Mouse (Mus musculus) left cerebral cortex, postnatal 10 days (tissue): ENCODE measurements around the gene Agap1. TPM values are rescaled to one million over a fixed set of nuclear protein-coding genes. Genes with fewer than 3 reads are reported as not detected.

Source experiments
- DNase-seq, 2 experiments: peaks; one replicate each; pipeline ENCODE4 v3.0.0; 2021 to 2022; ENCODE audit warnings: low spot score in 2 of 2, mixed read lengths in 1 of 2; ENCODE audit errors: extremely low spot score in 1 of 2
- intact Hi-C: fragments of 180-260 bp; cut with DNase I; formaldehyde crosslinking; loops from one replicate; pipeline ENCODE4 v1.15.1; 2025
- total RNA-seq, 2 experiments: library from RNA; stranded (reverse); gene quantifications; 2 replicates each; pipeline ENCODE4 v1.2.3; 2021

Agap1 gene
- total RNA-seq, 2 experiments from 2014 or later = 300 to 303 TPM

DNA sequence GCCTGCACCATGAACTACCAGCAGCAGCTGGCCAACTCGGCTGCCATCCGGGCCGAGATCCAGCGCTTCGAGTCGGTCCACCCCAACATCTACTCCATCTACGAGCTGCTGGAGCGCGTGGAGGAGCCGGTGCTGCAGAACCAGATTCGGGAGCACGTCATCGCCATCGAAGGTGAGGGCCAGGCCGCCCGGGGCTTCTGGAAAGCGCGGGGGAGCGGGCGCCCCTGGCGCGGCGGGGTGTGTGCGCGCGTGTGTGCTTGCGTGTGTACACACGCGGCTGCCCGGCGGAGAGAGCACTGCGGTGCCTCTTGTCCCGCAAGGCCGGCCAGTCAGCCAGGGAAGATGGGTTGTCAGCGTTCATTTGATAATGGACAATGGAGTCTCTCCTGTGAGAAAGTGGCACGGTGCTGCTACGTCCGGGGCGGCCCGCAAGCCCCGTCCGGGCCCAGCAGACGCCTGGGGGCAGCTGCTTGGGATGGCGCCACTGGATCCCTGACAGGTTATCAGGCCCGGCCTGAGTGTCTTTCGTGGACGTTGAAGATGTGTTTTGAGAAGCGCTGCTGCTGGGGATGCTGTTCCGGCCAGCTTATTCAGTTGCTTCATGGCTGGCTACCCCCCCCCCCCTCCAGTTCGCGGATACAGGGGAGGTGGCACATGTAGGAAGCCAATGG lies 950 bp downstream of the Agap1 start:
- peak in 1 of 2 experiments; percentile 65 for DNase-seq
- intact Hi-C loops = loop anchor here (5.0 kb wide), 1 partner anchor 67 kb away; no protein-coding TSS in a partner anchor

DNA sequence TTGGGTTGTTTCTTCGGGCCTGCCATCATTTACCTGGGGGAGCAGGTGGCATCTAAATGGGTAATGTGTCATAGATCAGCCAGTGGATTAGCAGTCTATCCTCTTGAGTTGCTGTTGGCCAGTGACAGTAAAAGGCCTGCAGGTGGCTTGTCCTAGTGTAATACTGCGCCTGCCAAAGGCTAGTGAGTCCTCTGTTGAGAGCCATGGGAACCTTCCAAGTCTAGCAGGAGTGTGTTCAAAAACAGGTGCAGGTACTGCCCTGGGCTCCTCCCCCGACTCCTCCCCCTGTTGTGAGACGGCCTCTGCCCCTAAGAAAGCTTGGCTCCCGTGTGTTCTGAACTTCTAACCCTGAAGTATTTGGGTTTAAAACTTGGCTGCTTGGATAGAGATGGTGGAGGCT lies 1.9 kb downstream of the Agap1 start:
- no peak for DNase-seq
- intact Hi-C loops = loop anchor here (5.0 kb wide), 1 partner anchor 66 kb away; no protein-coding TSS in a partner anchor

DNA sequence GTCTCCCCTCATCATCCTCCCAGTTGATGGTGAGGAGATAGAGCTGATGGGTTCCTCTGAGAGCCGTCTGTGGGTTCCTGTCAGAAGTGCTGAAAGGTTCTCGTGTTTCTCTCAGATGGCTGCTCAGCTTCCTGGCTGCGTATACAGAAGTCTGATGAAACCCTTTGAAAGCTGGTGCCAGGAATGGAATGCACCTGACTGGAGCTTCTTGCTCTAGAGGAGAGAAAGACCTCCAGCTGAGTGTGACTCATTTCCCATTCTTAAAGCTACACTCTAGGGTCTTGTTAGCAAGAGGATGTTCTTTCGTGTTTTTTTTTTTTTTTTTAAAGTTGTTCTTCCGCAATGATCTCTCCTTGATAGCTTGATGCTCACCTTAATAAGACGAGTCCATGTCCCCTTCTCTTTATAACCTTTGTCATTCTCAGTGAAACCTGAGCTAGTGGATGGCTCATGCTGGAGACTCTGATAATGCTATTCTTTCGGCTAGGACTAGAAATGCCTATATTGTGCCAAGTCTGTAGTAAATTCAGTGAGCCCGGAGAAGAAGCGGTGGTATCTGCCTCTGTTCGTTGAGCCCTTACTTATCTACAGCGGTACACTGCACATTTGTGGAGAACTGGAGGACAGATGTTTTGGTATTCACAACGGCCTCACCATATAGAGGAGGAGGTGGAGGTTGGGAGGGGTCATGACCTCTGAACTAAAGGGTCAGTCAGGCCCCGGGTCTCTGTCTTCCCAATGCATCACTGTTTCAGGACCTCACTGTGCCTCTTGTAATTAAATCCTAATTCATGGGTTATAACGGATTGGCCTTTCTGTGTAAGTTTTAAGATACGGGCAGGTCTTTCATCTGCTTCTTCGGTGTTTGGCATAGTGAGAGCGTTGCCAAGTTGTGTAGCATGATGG lies 2.8 kb downstream of the Agap1 start:
- no peak for DNase-seq
- intact Hi-C loops = loop anchor here (5.0 kb wide), 1 partner anchor 65 kb away; no protein-coding TSS in a partner anchor

DNA sequence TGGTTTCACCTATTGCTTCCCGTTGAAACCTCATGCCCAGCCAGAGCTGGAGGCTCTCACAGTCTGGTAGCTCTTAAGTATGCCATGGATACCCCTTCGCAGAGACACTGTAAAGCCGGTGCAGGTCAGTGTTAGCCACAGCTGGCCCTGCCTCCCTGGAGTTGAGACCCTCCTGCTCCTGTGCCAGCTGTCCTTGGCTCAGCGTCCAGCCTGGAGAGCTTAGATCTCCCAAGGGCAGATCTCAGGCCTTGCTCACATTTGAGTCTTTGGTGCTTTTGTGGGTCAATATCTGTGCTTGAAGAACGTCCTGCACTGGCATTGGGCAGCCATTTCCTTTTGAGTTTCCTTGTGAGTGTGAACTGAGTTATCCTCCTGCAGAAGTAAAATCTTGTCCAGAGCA lies 7.3 kb downstream of the Agap1 start:
- intact Hi-C loops = no loop called here

DNA sequence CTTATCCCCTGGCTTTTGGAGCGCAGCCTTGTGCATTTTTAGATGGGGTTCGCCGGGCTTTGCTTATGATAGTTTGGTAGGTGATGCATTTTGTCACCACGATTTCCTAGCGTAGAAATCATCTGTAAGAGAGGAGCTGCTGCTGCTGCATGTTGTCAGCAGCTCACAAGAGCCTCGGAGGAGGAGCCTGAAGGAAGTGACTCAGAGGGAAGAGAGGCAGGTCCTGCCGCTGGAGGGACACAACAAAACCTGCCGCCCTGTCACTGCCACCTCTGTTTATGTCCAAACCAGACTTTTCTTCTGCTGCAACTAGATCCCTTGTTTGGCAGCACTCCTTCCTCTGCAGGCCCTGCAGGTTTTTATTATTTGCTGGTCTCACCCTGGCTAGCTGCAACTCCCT lies 8.5 kb downstream of the Agap1 start:
- intact Hi-C loops = no loop called here
- no peak for DNase-seq

More for the DNA sequence above, 7.3 kb downstream of the Agap1 start:
- no peak for DNase-seq

DNA sequence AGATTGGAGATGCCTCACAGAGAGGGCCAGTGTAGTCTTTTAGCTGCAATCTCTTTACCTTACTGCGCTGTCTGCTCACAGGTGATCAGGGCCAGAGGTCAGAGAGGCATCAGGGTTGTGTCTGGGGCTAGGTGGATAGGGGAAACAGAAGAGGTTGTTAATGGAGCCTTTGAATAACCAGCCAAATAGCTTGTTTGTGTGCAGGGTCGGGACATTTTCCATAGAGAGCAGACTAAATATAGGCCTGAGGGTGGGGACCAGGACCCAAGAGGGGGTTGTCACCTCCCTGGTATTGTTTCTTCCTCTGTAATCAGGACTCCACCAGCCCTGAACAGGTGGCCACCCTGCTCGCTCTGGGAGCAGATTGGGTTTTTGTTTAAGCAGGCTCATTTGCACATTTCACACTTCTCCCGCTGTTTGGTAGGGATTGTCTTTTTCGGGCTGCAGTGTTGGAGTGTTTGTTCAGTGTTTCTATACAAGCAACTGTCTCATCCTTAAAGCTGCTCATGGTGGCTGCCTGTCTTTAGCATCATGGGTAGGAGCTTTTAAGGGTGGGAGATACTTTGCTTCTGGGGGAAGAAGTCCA lies 10.9 kb downstream of the Agap1 start:
- intact Hi-C loops = no loop called here
- no peak for DNase-seq

DNA sequence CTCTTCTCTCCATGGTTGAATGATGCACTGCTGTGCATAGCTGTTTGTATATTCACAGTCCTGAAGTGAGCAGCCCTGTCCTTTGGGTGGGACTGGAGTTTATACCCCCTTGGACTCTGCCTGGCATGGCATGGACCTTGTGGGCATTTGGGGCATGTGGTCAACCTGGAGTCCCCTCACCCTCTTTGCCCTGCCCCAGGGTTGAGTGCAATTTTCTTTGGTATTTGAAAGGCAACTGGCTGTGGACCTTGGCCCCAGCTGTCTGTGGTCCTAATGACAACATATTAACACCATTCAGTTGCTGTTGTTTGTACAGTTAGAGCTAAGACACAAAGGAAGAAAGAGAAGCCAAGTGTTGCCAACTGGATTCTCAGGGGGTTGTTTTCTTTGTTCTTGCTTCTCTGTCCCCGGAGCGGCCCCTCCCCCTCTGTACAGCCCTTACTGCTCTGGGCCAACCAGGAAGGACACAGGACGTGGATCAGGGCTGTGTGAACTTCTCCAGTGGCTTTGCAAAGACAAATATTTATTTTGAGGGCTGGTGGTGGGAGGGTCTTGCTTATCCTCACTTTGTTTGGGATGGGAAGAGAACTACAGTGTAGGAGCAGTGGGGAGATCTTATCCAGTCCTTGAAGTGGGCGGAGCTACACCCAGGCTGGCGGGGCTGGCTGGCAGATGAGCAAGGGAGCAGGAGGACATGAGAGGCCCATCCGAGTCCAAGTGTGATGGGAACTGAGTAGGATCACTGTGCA lies 12.9 kb downstream of the Agap1 start:
- intact Hi-C loops = no loop called here
- DNase-seq = peak in 1 of 2 experiments; percentile 89

DNA sequence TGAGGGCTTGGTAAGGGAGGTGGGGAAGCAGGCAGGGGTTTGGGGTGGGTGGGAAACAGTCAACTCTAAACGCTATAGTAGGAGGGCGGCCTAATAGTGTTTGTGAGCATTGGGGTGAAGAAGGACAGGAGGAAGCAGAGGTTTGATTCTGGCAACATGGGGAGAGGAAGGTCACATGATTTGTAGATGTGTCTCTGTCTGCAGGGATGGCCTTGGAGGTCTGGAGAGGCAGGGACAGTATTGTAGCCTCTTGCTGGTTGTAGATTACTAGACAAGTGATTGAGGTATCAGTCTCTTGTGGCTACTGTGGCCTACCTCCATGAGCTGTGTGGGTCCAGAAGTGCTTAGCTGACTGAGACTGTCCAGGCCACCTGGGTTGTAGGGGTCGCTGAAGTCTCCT lies 13.5 kb downstream of the Agap1 start:
- intact Hi-C loops = no loop called here
- no peak for DNase-seq

DNA sequence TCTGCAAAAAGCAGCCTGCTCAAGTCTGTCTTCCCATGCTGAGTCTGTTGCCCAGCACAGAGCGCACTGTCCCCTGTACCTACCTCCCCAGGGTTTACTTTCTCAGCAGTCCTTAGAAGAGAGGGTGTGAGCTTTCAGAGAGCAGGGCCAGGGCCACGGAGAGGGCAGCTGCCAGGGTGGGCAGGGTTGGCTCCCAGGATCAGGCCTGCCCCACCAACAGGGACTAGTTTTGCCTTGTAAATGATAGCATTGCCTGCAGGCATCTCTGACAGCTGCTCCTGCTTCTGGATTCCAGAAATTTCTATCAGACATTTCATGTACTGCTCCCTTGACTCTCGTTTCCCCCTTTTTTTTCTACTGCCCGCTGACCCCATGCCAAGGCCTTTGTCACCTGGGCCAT lies 16.8 kb downstream of the Agap1 start:
- intact Hi-C loops = no loop called here
- no peak for DNase-seq

DNA sequence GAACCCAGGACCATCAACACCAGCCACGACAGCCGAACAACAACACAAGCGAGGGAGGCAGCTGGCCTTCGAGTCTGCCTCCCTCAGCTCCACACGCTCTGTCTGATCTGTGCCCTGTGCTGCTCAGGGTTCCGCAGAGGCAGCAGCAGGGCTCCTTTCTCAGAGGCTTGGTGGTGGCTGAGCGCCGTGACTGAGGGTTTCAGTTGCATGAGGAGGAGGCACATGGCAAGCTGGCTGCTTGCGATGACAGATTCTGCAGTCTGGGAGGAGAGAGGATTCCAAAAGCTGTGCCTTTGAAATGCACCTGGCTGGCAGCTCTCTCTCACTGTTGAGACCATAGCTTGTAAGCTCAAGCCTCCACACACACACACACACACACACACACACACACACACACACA lies 17.3 kb downstream of the Agap1 start:
- intact Hi-C loops = no loop called here

DNA sequence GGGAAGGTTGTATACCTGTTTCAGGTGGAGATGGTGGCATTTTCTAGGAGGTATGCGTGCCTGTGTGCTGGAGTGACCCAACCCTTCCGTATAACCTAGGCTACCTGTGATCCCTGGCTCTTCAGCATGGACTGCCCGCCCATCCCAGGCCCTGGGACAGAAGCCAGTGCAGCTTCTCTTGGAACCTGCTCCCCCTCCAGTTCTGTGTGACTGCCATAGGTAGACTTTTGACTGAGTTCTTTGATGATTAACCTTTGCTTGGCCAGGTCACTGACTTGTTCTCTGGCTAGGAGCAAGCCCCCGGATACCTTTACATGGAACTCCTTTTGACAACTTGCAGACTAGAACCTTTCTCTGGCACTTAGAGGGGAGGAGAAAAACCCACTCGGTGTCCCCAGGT lies 19.3 kb downstream of the Agap1 start:
- DNase-seq = no peak
- intact Hi-C loops = no loop called here

More for the DNA sequence above, 17.3 kb downstream of the Agap1 start:
- DNase-seq = no peak

DNA sequence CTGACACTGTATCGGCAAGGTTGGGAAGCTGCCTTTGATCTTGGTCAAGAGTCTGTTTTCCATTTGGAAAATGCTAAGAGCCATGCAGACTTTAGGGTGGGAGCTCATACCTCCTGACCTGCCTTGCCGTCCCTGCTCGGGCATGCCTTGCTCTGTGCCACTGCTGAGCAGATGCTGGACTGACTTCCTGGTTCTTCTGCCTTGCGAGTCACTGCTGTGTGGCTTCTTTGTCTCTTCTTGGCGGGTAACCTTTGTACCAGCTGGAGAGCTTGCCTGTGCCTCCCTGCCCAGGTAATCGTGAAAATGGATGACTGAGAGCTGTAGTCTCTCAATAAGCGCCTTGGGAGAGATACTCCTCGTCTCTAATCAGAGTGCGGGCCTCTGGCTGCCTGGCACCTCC lies 20.2 kb downstream of the Agap1 start:
- intact Hi-C loops = no loop called here
- DNase-seq = no peak

DNA sequence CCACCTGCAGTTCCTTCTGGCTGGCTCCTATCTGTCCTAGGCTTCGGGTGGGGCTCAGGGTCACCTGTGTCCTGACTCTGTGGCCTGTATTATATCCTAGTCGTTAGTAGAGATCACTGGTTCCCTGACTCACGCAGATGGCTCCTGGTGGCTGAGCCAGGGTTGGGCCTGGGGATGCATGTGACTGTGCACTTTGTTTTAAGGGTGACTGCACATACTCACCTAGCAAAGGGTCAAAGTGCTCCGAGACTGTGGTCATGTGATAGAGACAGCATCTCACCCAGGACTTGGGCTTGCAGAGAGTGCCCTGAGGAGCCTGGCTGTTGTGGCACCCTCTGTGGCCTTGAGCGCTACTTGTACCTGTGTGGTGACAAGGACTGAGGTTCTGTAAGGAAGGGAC lies 22.4 kb downstream of the Agap1 start:
- intact Hi-C loops = no loop called here
- DNase-seq = no peak

DNA sequence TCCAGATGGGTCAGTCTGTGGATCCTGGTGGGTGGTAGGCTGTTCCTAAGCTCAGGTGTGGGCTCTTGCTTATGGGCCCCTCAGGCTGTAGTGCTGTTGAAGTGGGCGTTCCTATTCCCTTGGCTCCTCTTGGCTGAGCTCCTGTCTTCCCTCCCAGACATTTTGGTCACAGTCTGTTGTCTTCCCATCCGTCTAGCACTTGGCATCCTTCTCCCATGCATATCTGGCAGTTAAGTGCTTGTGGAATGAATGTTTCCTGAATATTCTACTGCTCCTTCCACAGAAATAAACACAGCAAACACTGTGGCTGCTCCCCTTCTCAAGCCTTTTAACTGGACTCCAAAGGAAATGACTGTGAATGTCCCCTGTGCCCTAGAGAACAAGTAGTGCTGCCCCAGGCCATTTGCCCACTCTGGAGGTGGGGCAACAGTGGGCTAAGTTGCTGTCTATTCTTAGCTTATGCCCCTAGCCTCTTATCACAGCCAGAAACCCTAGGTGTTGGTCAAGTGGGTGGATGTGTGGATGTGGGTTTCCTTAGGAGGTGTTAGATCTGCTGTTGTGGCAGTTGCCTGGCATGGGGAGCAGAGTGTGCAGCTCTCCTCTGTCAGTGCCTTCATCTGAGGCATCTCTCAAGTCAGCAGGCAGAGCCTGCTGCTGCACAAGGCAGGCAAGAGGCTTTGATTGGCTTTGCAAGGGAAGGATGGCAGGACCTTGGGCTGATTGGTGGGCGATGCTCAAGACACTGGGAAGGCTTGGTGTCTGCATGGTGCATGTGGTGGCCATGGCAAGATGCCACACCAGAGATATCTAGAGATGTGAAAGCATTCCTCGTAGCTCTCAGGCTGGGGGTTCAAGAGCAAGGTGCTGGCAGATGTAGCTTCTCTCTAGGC lies 24.2 kb downstream of the Agap1 start:
- DNase-seq = no peak

DNA sequence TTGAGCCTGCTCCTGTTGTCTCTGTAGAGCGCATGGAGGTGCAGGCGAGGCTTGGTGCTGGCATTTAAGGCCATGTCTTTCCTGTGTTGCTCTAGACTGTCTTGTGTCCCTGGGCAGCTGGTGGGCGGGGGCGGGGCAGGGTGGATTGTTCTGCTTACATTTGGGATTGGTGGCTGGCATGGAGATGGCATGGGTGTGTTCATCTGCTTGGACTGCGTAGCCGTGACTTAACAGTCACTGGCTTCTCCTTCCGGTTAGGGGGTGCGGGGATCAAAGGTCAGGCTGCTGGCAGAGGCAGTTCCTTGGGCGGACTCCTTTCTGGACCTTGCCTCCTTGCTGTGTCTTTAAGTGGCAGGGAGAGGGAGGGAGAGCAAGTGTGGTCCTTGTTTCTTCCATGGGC lies 26.5 kb downstream of the Agap1 start:
- intact Hi-C loops = no loop called here
- DNase-seq = no peak

More for the DNA sequence above, 24.2 kb downstream of the Agap1 start:
- intact Hi-C loops = no loop called here

DNA sequence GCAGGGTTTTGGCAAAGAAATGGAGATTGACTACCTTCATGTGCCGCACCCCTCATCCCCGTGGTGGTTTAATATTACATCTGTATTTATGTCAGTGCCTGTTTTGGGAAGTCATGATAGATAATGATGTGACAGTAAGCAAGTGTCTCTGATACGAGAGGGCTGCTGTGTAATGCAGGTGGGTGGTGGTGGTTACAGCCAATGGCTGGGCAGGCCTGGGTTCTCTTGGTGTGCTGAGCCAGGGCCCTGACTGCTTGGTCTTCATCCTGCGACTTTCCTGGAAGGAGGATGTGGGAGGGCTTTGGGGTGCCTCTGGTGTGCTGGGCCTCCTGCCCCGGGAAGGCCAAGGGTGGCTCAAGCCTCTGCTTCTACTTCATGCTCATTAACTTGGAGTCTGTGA lies 28.2 kb downstream of the Agap1 start:
- intact Hi-C loops = no loop called here
- DNase-seq = no peak

DNA sequence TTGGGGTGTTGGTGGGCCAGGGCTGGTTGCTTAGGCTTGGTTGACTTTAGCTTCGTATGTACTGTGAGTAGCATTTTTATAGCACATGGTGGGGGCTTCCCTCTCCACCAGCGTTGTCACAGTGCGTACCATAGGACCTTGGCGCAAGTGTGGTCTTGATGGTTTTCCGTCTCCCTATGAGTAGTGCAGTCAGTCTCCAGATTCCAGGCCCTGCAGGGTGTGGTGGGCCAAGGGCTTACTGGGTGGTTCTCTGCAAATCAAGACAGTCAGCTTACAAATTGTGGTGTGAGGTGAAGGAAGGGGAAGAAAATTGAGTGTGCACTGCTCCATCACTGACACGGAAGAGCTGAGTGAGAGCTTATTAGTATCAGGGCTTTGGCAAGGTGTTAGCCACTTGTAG lies 32.3 kb downstream of the Agap1 start:
- intact Hi-C loops = no loop called here
- DNase-seq = no peak
